ENCODE assay signal across 8 mouse cellular contexts in the genomic region with DNA sequence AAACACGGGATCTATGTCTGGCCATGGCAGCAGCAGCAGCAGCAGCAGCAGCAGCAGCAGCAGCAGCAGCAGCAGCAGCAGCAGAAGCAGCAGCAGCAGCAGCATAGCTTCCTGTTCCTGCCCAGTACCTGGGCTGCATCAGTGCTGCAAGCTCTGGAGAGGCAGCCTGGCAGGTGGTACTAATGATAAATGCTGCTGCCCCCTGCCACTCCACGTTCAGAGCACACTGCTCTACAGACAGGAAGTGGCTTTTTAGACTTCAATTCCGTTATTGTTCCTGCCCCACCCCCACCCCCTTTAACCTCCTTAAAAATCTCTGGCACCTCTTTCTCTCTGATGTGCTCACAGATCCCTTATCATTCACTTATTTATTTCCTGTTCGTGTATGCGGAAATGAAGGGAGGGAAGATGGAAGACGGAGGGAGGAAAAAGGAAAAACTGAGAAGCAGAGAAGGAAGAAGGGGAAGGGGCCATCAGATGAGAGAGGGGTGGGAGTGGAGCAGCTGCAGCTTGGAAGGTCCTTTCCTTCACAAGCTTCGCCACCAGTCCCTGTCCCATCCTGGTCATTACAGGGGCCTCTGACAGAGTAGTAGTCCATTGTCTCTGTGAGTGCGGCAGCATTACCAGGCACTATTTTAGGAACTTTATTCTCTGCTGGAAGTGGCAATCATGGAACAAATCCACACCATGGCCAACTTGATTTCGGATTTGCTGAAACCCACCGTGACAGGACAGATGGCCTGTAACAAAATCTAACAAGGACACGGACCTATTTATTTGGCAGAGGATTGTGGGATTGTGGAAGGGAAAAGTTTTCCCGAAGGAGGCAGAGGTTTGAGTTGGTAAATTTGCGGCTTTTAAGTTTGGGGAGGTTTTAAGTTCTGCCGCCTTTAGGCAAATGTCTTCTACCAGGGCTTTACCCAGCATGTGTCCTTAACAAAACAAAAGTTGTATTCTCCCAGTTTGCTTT. TPM values are rescaled to one million over a fixed set of nuclear protein-coding genes. Genes with fewer than 3 reads are reported as not detected.
DNase-seq lines count a peak whose midpoint lies in the region; ATAC-seq lines count a peak whose summit lies in the region.
"Had no signal": no experiment of that assay in that cellular context is flagged by ENCODE, and none has a peak within 500 bp of the region (broad histone marks: within the 10 kb centered on the region; RNA-seq: fewer than 3 reads in every experiment).

No protein-coding gene starts in this region.

- DNase-seq in CD4-positive, CD25-positive, alpha-beta regulatory T cell, adult 2 months (ENCODE audit: low read depth, low spot score), result peak; percentile 68
- DNase-seq in T-cell, adult 2 months (ENCODE audit: low spot score), result peak; percentile 44
- DNase-seq in hindbrain, embryonic 14.5 days (ENCODE audit: low spot score), result no peak
- DNase-seq in adrenal gland, postnatal 10 days, result no peak
- DNase-seq in spleen, adult 18-20 months, result no peak
- DNase-seq in frontal cortex, postnatal 36 days (ENCODE audit: low spot score in 2 of 2), result no peak

- no peak overlapping the region for H3K27ac ChIP-seq in hindbrain, embryonic 14.5 days
- H3K27ac ChIP-seq in midbrain, embryonic 16.5 days (ENCODE audit: low read length), result no peak overlapping the region
- H3K27ac ChIP-seq: lung, embryonic 15.5 days had no signal

- peaks cover 11% of the 10 kb centered on the region for H3K36me3 ChIP-seq in hindbrain, embryonic 14.5 days (replicated peaks; ENCODE audit: control insufficient read depth, insufficient read depth)
- H3K36me3 ChIP-seq in midbrain, embryonic 16.5 days (ENCODE audit: control insufficient read depth, insufficient read depth, low read length), result no peaks in the 10 kb centered on the region
- H3K36me3 ChIP-seq: lung, embryonic 15.5 days had no signal

- H3K4me2 ChIP-seq in hindbrain, embryonic 14.5 days (replicated peaks), result 0 out of 2 replicates have a peak overlapping the region, but pooled peaks have one; percentile 4
- peak overlapping the region; percentile 17; the same call in 1 of the 2 replicates for H3K4me2 ChIP-seq in midbrain, embryonic 16.5 days (ENCODE audit: low read length)
- H3K4me2 ChIP-seq: lung, embryonic 15.5 days had no signal

- H3K9ac ChIP-seq in hindbrain, embryonic 14.5 days, result peak overlapping the region; percentile 1; the same call in 1 of the 2 replicates
- H3K9ac ChIP-seq in midbrain, embryonic 16.5 days (ENCODE audit: low read depth, low read length), result no peak overlapping the region
- H3K9ac ChIP-seq: lung, embryonic 15.5 days had no signal

- no peak overlapping the region for H3K4me3 ChIP-seq in hindbrain, embryonic 14.5 days (replicated peaks; ENCODE audit: low read length)
- H3K4me3 ChIP-seq in midbrain, embryonic 16.5 days (ENCODE audit: low read depth, low read length), result no peak overlapping the region
- H3K4me3 ChIP-seq: lung, embryonic 15.5 days had no signal

- ATAC-seq in hindbrain, embryonic 14.5 days (ENCODE audit: low FRiP score), result no peak
- ATAC-seq in midbrain, embryonic 16.5 days, result no peak

- WGBS in hindbrain, embryonic 14.5 days, result 12% methylated on average over 14 of the region's 14 CpGs
- 14% methylated on average over 14 of the region's 14 CpGs for WGBS in midbrain, embryonic 16.5 days

- H3K4me1 ChIP-seq in hindbrain, embryonic 14.5 days (replicated peaks; ENCODE audit: control insufficient read depth, insufficient read depth, low read length), result peaks cover 25% of the 10 kb centered on the region
- H3K4me1 ChIP-seq in midbrain, embryonic 16.5 days (ENCODE audit: control insufficient read depth, insufficient read depth, low read length), result peaks cover 26% of the 10 kb centered on the region

- H3K27me3 ChIP-seq in hindbrain, embryonic 14.5 days (ENCODE audit: control insufficient read depth, insufficient read depth, low read length), result no peaks in the 10 kb centered on the region
- no peaks in the 10 kb centered on the region for H3K27me3 ChIP-seq in midbrain, embryonic 16.5 days (ENCODE audit: control insufficient read depth, insufficient read depth, low read depth, low read length)

- H3K9me3 ChIP-seq in hindbrain, embryonic 14.5 days (ENCODE audit: control insufficient read depth, low read length), result no peaks in the 10 kb centered on the region
- no peaks in the 10 kb centered on the region for H3K9me3 ChIP-seq in midbrain, embryonic 16.5 days (replicated peaks; ENCODE audit: control insufficient read depth, low read length, poor library complexity, severe bottlenecking)
- H3K9me3 ChIP-seq: lung, embryonic 15.5 days had no signal

RNA-seq across cellular contexts. Expression of a gene that starts 49.1 kb away (rescaled TPM):
- 29.1 and 40.8 TPM in 2 replicates for polyA plus RNA-seq in hindbrain, embryonic 14.5 days (2014; fragmentation: Nextera tagmentation; extraction: Ambion mirVana)
- polyA plus RNA-seq in midbrain, embryonic 16.5 days (2015; fragmentation: Nextera tagmentation; extraction: Ambion mirVana), result 56.9 and 60.3 TPM in 2 replicates
- total RNA-seq in adrenal gland, postnatal 10 days (2021), result 1 to 10 TPM; 1.4 to 2.7 TPM

Comparison
In these comparisons a context has a peak if more than half of its experiments do, and no peak if none do; other contexts are left out.
1. DNase-seq: peak in CD4-positive, CD25-positive, alpha-beta regulatory T cell, adult 2 months (single experiment) and T-cell, adult 2 months (single experiment); none in hindbrain, embryonic 14.5 days (single experiment), adrenal gland, postnatal 10 days (single experiment), spleen, adult 18-20 months (0 of 2) and frontal cortex, postnatal 36 days (0 of 2).